Mouse (Mus musculus) heart, embryonic 12.5 days (tissue): ENCODE data around the gene Cachd1. TPM values are rescaled to one million over a fixed set of nuclear protein-coding genes. Genes with fewer than 3 reads are reported as not detected.

Experiments used
- ATAC-seq: fragments of 200-750 bp; cut with Nextera tagmentation; 2 replicates; pipeline ENCODE4 v1.8.0; 2017; ENCODE audit warnings: moderate TSS enrichment, moderate library complexity; ENCODE audit not compliant: insufficient number of reproducible peaks, low FRiP score
- H3K27ac ChIP-seq: fragments of 300-500 bp; sonication (generic); 2 replicates; pipeline ENCODE4 v1.5.1; 2016; ENCODE audit warnings: mild to moderate bottlenecking, moderate library complexity; ENCODE audit not compliant: poor library complexity, severe bottlenecking
- H3K27me3 ChIP-seq: fragments of 300-500 bp; sonication (generic); replicated peaks from 2 replicates; pipeline ENCODE4 v1.6.1; 2016; ENCODE audit warnings: mild to moderate bottlenecking, moderate library complexity
- H3K36me3 ChIP-seq: fragments of 300-500 bp; sonication (generic); 2 replicates; pipeline ENCODE4 v1.6.1; 2016; ENCODE audit warnings: mild to moderate bottlenecking, moderate library complexity
- H3K4me1 ChIP-seq: fragments of 300-500 bp; sonication (generic); replicated peaks from 2 replicates; pipeline ENCODE4 v1.6.1; 2016; ENCODE audit warnings: mild to moderate bottlenecking
- H3K4me2 ChIP-seq: fragments of 300-500 bp; sonication (generic); 2 replicates; pipeline ENCODE4 v1.6.1; 2016; ENCODE audit warnings: mild to moderate bottlenecking, moderate library complexity
- H3K4me3 ChIP-seq: fragments of 300-500 bp; sonication (generic); 2 replicates; pipeline ENCODE4 v1.5.1; 2016; ENCODE audit warnings: mild to moderate bottlenecking
- H3K9ac ChIP-seq: fragments of 300-500 bp; sonication (generic); 2 replicates; pipeline ENCODE4 v1.6.1; 2016; ENCODE audit warnings: mild to moderate bottlenecking, moderate library complexity
- H3K9me3 ChIP-seq: fragments of 300-500 bp; sonication (generic); replicated peaks from 2 replicates; pipeline ENCODE4 v1.6.1; 2016; ENCODE audit warnings: mild to moderate bottlenecking, moderate library complexity
- WGBS: fragments of 180-500 bp; shearing (Covaris S2); methylation state at CpG from one replicate; pipeline ENCODE4 v1.1.7; 2016; 5-methylcytosine and 5-hydroxymethylcytosine counted together
- polyA plus RNA-seq: library from polyadenylated mRNA; unstranded; fragments of >200 nt; fragmentation: Nextera tagmentation; extraction: Ambion mirVana; gene quantifications from 2 replicates; pipeline ENCODE4 v1.2.1, GENCODE M21; 2016

Gene Cachd1
- polyA plus RNA-seq, 1 experiment from 2014 or later, result 11.5 TPM

DNA sequence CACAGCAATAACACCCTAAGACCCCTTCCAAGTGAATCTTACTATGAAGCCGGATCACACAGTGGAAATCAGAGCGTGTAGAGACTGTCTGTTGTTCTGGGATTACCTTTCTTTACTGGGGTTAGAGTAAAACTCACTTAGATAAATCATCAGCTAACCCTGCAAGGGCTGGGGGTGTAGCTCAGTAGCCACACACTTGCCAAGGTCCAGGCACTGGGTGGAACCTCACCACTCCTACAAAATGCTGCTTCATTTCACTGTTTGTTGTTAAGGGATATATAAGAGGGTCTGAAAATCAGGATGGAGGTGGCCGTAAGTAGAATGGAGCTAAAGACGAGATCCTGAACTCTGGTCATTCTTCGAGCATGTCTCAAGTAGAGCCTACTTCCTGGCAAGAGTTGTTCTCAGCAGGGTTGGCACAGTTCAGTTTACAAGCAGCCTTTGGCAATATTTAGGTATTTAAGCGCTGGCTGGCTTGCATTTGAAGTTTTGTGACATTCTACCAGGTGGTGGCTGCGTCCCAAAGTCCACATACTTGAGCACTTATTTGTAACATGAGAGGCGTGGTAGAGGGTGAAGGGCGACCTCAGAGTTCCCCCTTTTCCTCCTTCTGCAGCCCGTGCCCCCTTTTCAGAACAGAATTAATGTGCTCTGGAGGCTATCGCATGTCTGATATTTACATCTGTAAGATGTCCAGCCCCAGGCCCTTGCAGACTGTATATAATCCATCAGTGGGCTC lies 146.5 kb downstream of the Cachd1 start:
- no peak overlapping the region for H3K9ac ChIP-seq
- H3K36me3 ChIP-seq, result peaks cover 21% of the 10 kb centered on the region
- WGBS, result 76% methylated on average over 11 of the region's 11 CpGs
- no peak for ATAC-seq
- no peaks in the 10 kb centered on the region for H3K4me1 ChIP-seq
- H3K4me2 ChIP-seq, result no peak overlapping the region
- no peaks in the 10 kb centered on the region for H3K9me3 ChIP-seq
- H3K4me3 ChIP-seq, result no peak overlapping the region
- H3K27me3 ChIP-seq, result no peaks in the 10 kb centered on the region
- H3K27ac ChIP-seq, result no peak overlapping the region

- Histone ChIP-seq H3K36me3 (peaks cover 18% of the 10 kb centered on the region), H3K9me3 (no peaks in the 10 kb centered on the region), H3K27me3 (no peaks in the 10 kb centered on the region), H3K4me3 (no peak overlapping the region), H3K4me1 (no peaks in the 10 kb centered on the region), H3K27ac (no peak overlapping the region), H3K4me2 (no peak overlapping the region), H3K9ac (no peak overlapping the region)
- no peak for ATAC-seq
- 75% methylated on average over 6 of the region's 6 CpGs for WGBS
Measured at GRCm38 (mm10) chr4:100923598-100923997, 147.1 kb downstream of the Cachd1 start.

DNA sequence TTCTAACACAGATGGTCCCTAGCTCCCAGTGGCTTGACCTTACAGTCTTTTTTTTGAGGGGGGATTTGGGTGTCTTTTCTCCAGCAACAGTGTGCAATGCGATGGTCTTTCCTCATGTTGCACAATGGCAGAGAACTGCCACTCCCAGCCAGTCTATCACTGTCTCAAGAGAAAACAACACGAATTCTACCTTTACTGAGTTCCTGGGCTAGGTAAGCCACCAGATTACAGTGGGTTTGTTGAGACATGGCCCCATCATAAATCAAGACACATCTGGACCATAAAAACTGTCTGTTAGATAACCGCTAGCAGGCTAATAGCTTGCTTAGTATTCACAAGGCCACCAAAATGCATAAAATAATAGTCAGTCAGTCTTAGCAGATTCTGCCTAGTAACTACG lies 147.8 kb downstream of the Cachd1 start:
- no peak for ATAC-seq
- Histone ChIP-seq H3K4me2 (no peak overlapping the region), H3K27ac (no peak overlapping the region), H3K9ac (no peak overlapping the region), H3K27me3 (no peaks in the 10 kb centered on the region), H3K4me3 (no peak overlapping the region), H3K36me3 (peaks cover 12% of the 10 kb centered on the region), H3K4me1 (no peaks in the 10 kb centered on the region), H3K9me3 (no peaks in the 10 kb centered on the region)
- WGBS, result 85% methylated on average over 4 of the region's 4 CpGs

DNA sequence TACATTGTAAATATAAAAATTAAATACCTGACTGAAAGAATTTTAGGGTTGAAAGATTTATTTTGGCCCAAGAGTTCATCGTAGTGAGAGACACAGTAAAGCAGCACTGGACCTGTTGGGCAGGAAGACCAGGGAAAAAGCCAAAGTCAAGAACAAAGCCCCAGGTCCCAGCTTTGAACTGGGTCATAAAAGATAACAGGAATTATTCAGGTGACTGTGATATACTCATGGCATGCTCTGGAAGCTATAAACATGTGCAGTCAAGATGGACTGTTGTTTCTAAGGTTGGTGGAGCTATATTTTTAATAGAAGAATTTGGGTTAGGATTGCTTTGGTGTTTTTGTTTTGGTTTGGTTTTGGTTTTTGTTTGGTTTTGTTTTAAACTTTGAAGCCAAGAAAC lies 148.7 kb downstream of the Cachd1 start:
- H3K27ac ChIP-seq, result no peak overlapping the region
- ATAC-seq, result no peak
- 89% methylated on average over 1 of the region's 1 CpGs for WGBS
- no peak overlapping the region for H3K4me3 ChIP-seq
- H3K27me3 ChIP-seq, result no peaks in the 10 kb centered on the region
- no peaks in the 10 kb centered on the region for H3K4me1 ChIP-seq
- no peaks in the 10 kb centered on the region for H3K9me3 ChIP-seq
- no peak overlapping the region for H3K4me2 ChIP-seq
- H3K36me3 ChIP-seq, result peaks cover 5% of the 10 kb centered on the region
- H3K9ac ChIP-seq, result no peak overlapping the region

- peaks cover 6% of the 10 kb centered on the region for H3K4me1 ChIP-seq
- H3K9me3 ChIP-seq, result no peaks in the 10 kb centered on the region
- H3K27ac ChIP-seq, result no peak overlapping the region
- no peak overlapping the region for H3K4me3 ChIP-seq
- no peak for ATAC-seq
- no peak overlapping the region for H3K4me2 ChIP-seq
- 69% methylated on average over 3 of the region's 3 CpGs for WGBS
- peaks cover 2% of the 10 kb centered on the region; the same call in 1 of the 2 replicates for H3K36me3 ChIP-seq
- no peaks in the 10 kb centered on the region for H3K27me3 ChIP-seq
- H3K9ac ChIP-seq, result no peak overlapping the region
Measured at GRCm38 (mm10) chr4:100926608-100927007, 150.1 kb downstream of the Cachd1 start.

- no peak for ATAC-seq
- Histone ChIP-seq H3K36me3 (peaks cover 1% of the 10 kb centered on the region; the same call in 1 of the 2 replicates), H3K9ac (no peak overlapping the region), H3K4me1 (peaks cover 6% of the 10 kb centered on the region), H3K27me3 (no peaks in the 10 kb centered on the region), H3K4me3 (no peak overlapping the region), H3K27ac (no peak overlapping the region), H3K4me2 (no peak overlapping the region), H3K9me3 (no peaks in the 10 kb centered on the region)
- 63% methylated on average over 2 of the region's 2 CpGs for WGBS
Measured at GRCm38 (mm10) chr4:100927059-100927458, 150.6 kb downstream of the Cachd1 start.

DNA sequence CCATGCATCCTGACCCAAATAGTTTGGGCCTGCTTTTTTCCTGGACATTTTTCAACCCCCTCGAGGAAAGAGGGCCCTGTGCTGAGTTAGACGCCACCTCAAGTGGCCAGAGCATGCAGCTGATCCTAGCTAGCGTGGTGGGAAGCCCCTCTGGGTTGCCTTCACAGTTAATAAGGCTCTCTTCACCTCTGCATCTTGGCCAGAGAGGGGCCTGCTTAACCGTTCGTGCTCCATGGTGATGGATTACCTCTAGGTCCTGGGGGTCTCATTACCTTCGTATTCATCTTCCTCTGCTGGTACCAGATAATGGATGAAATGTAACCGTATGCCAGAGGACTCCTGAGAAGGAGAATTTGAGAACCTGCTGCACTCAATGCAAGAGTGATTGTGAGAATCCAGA lies 167.2 kb downstream of the Cachd1 start:
- H3K4me3 ChIP-seq, result no peak overlapping the region
- peaks cover 5% of the 10 kb centered on the region; the same call in 1 of the 2 replicates for H3K4me1 ChIP-seq
- H3K36me3 ChIP-seq, result 0 out of 2 replicates have a peak, but pooled peaks cover 2% of the 10 kb centered on the region
- WGBS, result 69% methylated on average over 7 of the region's 7 CpGs
- no peak overlapping the region for H3K27ac ChIP-seq
- H3K9ac ChIP-seq, result no peak overlapping the region
- no peaks in the 10 kb centered on the region for H3K27me3 ChIP-seq
- ATAC-seq, result no peak
- H3K4me2 ChIP-seq, result no peak overlapping the region
- H3K9me3 ChIP-seq, result no peaks in the 10 kb centered on the region

GRCm38 (mm10) chr4:100944276-100944675 lies 167.8 kb downstream of the Cachd1 start:
- H3K9me3 ChIP-seq, result no peaks in the 10 kb centered on the region
- H3K4me1 ChIP-seq, result peaks cover 5% of the 10 kb centered on the region; the same call in 1 of the 2 replicates
- H3K27ac ChIP-seq, result no peak overlapping the region
- ATAC-seq, result no peak
- no peaks in the 10 kb centered on the region for H3K27me3 ChIP-seq
- H3K9ac ChIP-seq, result no peak overlapping the region
- H3K4me3 ChIP-seq, result no peak overlapping the region
- H3K4me2 ChIP-seq, result no peak overlapping the region
- 0 out of 2 replicates have a peak, but pooled peaks cover 2% of the 10 kb centered on the region for H3K36me3 ChIP-seq
- WGBS, result 70% methylated on average over 3 of the region's 3 CpGs

DNA sequence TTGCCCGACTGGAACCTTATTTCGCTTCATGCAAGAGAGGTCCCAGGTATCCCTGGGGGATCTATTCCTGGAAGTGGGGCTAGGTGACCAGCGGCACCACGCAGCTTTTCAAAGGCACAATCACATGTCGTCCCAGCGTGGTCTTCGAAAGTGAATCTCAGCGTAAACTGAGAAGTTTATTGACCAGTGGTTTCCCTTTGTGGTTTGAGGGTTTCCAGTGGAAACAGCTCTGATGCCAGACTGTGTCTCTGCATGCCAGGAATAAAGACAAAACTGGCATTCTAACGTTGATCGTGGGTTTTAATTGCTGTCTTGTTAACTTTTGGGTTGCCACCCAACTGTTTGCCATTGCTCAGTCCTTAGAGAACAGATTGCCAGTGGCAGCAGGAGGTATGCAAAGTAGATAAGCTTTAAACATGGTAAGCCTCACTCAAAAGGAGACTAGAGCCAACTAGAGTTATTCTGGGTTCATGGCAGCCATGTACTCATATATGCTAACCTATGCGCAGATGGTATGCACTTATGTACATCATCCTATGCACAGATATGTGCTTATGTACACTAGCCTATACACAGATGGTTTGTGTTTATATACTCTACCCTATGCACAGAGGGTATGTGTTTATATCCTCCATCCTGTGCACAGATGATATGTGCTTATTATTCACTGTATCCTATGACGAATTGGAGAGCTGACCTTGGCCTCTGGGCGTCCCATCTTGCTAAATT lies 168.9 kb downstream of the Cachd1 start:
- no peak overlapping the region for H3K9ac ChIP-seq
- 0 out of 2 replicates have a peak, but pooled peaks cover 2% of the 10 kb centered on the region for H3K36me3 ChIP-seq
- peaks cover 5% of the 10 kb centered on the region; the same call in 1 of the 2 replicates for H3K4me1 ChIP-seq
- no peak overlapping the region for H3K4me2 ChIP-seq
- no peak overlapping the region for H3K27ac ChIP-seq
- WGBS, result 84% methylated on average over 13 of the region's 13 CpGs
- no peak for ATAC-seq
- H3K4me3 ChIP-seq, result no peak overlapping the region
- H3K27me3 ChIP-seq, result no peaks in the 10 kb centered on the region
- H3K9me3 ChIP-seq, result no peaks in the 10 kb centered on the region

DNA sequence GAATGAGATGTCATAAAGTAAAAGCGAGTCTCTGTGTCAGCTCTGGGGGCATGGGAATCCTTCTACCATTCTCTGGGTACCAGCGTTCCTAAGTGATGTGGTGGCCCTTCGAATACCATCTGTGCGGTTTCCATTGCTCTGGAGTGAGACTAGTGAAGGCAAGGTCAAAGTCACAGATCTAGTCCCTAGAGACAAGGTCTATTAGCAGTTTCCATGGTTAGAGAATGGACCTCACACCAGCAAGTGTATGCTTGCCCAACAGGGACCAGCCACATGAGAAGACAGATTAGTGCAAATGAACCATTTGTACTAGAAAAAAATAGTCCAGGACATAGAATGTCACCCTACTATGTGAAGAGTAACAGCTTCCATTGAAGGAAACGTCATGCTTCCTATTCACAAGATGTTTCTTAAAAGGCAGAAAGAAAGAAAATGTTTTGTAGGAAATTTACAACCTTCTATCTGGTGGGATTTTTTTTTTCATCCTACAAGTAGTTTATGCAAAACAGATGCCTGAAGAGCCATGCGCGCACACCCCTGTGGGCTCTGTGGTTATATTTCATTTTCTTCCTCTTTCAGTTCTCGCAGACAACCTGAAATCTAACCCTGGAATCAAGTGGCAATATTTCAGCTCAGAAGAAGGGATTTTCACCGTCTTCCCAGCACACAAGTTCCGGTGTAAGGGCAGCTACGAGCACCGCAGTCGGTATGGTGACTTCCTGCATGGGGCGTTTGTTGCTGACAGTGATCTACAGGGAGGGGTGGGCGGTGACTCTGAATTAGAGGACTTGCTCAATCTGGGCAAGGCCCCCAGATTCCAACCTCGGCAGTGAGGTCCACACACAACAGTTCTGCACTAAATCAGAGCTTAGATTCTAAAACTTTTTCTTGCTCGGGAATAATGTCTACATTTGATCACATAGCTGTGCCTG lies 172.3 kb downstream of the Cachd1 start:
- H3K36me3 ChIP-seq, result peaks cover 13% of the 10 kb centered on the region
- H3K4me3 ChIP-seq, result no peak overlapping the region
- 0 out of 2 replicates have a peak, but pooled peaks cover 5% of the 10 kb centered on the region for H3K4me1 ChIP-seq
- no peaks in the 10 kb centered on the region for H3K9me3 ChIP-seq
- H3K27me3 ChIP-seq, result no peaks in the 10 kb centered on the region
- ATAC-seq, result no peak
- no peak overlapping the region for H3K9ac ChIP-seq
- H3K27ac ChIP-seq, result no peak overlapping the region
- 84% methylated on average over 17 of the region's 17 CpGs for WGBS
- H3K4me2 ChIP-seq, result no peak overlapping the region

DNA sequence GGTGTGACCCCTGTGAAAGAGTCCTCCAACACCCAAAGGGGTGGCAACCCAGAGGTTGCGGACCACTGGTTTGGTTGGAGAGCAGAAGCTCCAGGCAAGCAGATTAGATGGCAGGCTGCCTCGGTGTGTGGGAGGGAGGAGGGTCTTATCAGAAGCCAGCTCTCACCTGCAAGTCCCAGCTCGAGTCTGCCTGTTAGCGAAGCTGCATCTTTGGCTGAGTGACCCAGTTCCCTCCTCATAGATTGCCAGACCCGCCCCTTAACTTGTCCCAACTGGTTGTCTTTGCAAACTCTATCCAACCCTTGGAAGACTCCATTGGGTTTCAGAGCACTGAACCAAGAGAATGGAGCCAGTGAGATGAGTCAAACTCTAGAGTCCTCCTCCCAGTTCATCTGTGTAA lies 173.8 kb downstream of the Cachd1 start:
- no peak overlapping the region for H3K4me2 ChIP-seq
- H3K27me3 ChIP-seq, result no peaks in the 10 kb centered on the region
- H3K4me3 ChIP-seq, result no peak overlapping the region
- H3K9ac ChIP-seq, result no peak overlapping the region
- 63% methylated on average over 5 of the region's 5 CpGs for WGBS
- no peaks in the 10 kb centered on the region for H3K4me1 ChIP-seq
- H3K36me3 ChIP-seq, result peaks cover 13% of the 10 kb centered on the region
- no peak for ATAC-seq
- no peak overlapping the region for H3K27ac ChIP-seq
- no peaks in the 10 kb centered on the region for H3K9me3 ChIP-seq
